Mouse (Mus musculus): Measurements from ENCODE around the gene Ttbk2.

The Ttbk2 gene

GRCm38 (mm10) chr2:120850424-120851082, at the start of gene Ttbk2:
TSS of gene Ttbk2 (minus strand) at chr2:120850604.
- in situ Hi-C loops (cut with MboI) = no loop called here

- in situ Hi-C loops (cut with MboI) = no loop called here
Measured at GRCm38 (mm10) chr2:120896361-120896760, 46.0 kb upstream of the Ttbk2 start.

- in situ Hi-C loops (cut with MboI) = no loop called here
Measured at GRCm38 (mm10) chr2:120887601-120888000, 37.2 kb upstream of the Ttbk2 start.

- in situ Hi-C loops (cut with MboI) = no loop called here
Measured at GRCm38 (mm10) chr2:120873192-120873591, 22.8 kb upstream of the Ttbk2 start.

GRCm38 (mm10) chr2:120871447-120872336, 21.3 kb upstream of the Ttbk2 start:
- in situ Hi-C loops (cut with MboI) = no loop called here

GRCm38 (mm10) chr2:120867336-120867735, 16.9 kb upstream of the Ttbk2 start:
- in situ Hi-C loops (cut with MboI) = no loop called here

GRCm38 (mm10) chr2:120866561-120866960, 16.2 kb upstream of the Ttbk2 start:
- in situ Hi-C loops (cut with MboI) = no loop called here

- in situ Hi-C loops (cut with MboI) = no loop called here
Measured at GRCm38 (mm10) chr2:120863389-120863788, 13.0 kb upstream of the Ttbk2 start.

- in situ Hi-C loops (cut with MboI) = no loop called here
Measured at GRCm38 (mm10) chr2:120860699-120861098, 10.3 kb upstream of the Ttbk2 start.

GRCm38 (mm10) chr2:120858131-120858530, 7.7 kb upstream of the Ttbk2 start:
- in situ Hi-C loops (cut with MboI) = no loop called here

- in situ Hi-C loops (cut with MboI) = no loop called here
Measured at GRCm38 (mm10) chr2:120853151-120853550, 2.7 kb upstream of the Ttbk2 start.

GRCm38 (mm10) chr2:120852626-120853025, 2.2 kb upstream of the Ttbk2 start:
- in situ Hi-C loops (cut with MboI) = no loop called here

GRCm38 (mm10) chr2:120849449-120850423, 668 bp downstream of the Ttbk2 start, which contains the start of gene Cdan1:
TSS of gene Cdan1 (minus strand) at chr2:120850128.
- in situ Hi-C loops (cut with MboI) = no loop called here

GRCm38 (mm10) chr2:120845280-120845679, 5.1 kb downstream of the Ttbk2 start:
- in situ Hi-C loops (cut with MboI) = no loop called here

GRCm38 (mm10) chr2:120843990-120844389, 6.4 kb downstream of the Ttbk2 start:
- in situ Hi-C loops (cut with MboI) = no loop called here

GRCm38 (mm10) chr2:120841211-120841610, 9.2 kb downstream of the Ttbk2 start:
- in situ Hi-C loops (cut with MboI) = no loop called here

- in situ Hi-C loops (cut with MboI) = no loop called here
Measured at GRCm38 (mm10) chr2:120835167-120835566, 15.2 kb downstream of the Ttbk2 start.

- in situ Hi-C loops (cut with MboI) = no loop called here
Measured at GRCm38 (mm10) chr2:120826936-120827638, 23.3 kb downstream of the Ttbk2 start.

- in situ Hi-C loops (cut with MboI) = no loop called here
Measured at GRCm38 (mm10) chr2:120770265-120770935, 80.0 kb downstream of the Ttbk2 start.

- in situ Hi-C loops (cut with MboI) = no loop called here
Measured at GRCm38 (mm10) chr2:120761922-120762321, 88.5 kb downstream of the Ttbk2 start.

- in situ Hi-C loops (cut with MboI) = no loop called here
Measured at GRCm38 (mm10) chr2:120748041-120748440, 102.4 kb downstream of the Ttbk2 start.

All from mature B cell (primary cell).